Mouse (Mus musculus): ENCODE results near the gene Pgc.

DNA sequence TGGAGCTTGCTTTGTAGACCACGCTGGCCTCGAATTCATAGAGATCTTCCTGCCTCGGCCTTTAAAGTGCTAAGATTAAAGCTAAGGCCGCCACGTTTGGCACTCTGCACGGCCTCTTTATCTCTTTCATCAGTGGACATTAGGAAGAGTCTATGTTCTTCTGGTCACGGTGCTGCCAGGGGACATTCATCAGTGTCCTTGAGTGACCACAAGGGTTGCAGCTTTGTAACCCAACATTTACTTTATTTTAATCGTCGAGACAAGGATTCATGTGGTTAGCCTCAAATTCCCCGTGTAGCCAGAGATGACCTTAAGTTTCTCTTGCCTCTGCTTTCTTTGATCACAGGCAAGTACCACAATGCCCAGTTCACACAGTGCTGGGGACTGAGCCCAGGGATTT, 53.8 kb downstream of the Pgc start:
- TF ChIP-seq CTCF (IDR thresholded peaks at IDR 0.05; ENCODE audit: low read depth) (no peak), EP300 (IDR thresholded peaks at IDR 0.05; ENCODE audit: low read depth) (no peak)

Measured in heart, postnatal 0 days (tissue).